Mouse (Mus musculus) hindbrain, embryonic 13.5 days (tissue): ENCODE data around the gene Mapkap1. TPM values are rescaled to one million over a fixed set of nuclear protein-coding genes. Genes with fewer than 3 reads are reported as not detected.

Experiments used
- ATAC-seq: fragments of 200-750 bp; cut with Nextera tagmentation; 2 replicates; pipeline ENCODE4 v1.8.0; 2017; ENCODE audit warnings: moderate TSS enrichment; ENCODE audit not compliant: low FRiP score
- H3K27ac ChIP-seq: fragments of 300-500 bp; sonication (generic); 2 replicates; pipeline ENCODE4 v1.5.1; 2015; ENCODE audit warnings: inconsistent platforms, mild to moderate bottlenecking, moderate library complexity
- H3K27me3 ChIP-seq: fragments of 300-500 bp; sonication (generic); 2 replicates; pipeline ENCODE4 v1.6.1; 2015; ENCODE audit warnings: mild to moderate bottlenecking, inconsistent platforms
- H3K36me3 ChIP-seq: fragments of 300-500 bp; sonication (generic); 2 replicates; pipeline ENCODE4 v1.6.1; 2015; ENCODE audit warnings: mild to moderate bottlenecking, inconsistent platforms
- H3K4me1 ChIP-seq: fragments of 300-500 bp; sonication (generic); replicated peaks from 2 replicates; pipeline ENCODE4 v1.6.1; 2015; ENCODE audit warnings: inconsistent platforms
- H3K4me2 ChIP-seq: fragments of 300-500 bp; sonication (generic); 2 replicates; pipeline ENCODE4 v1.6.1; 2015; ENCODE audit warnings: inconsistent platforms, mild to moderate bottlenecking, moderate library complexity
- H3K4me3 ChIP-seq: fragments of 300-500 bp; sonication (generic); 2 replicates; pipeline ENCODE4 v1.5.1; 2015; ENCODE audit warnings: mild to moderate bottlenecking, inconsistent platforms
- H3K9ac ChIP-seq: fragments of 300-500 bp; sonication (generic); 2 replicates; pipeline ENCODE4 v1.6.1; 2015; ENCODE audit warnings: mild to moderate bottlenecking, inconsistent platforms
- H3K9me3 ChIP-seq: fragments of 300-500 bp; sonication (generic); 2 replicates; pipeline ENCODE4 v1.6.1; 2016; ENCODE audit warnings: inconsistent platforms
- WGBS: fragments of 180-500 bp; shearing (Covaris S2); methylation state at CpG from one replicate; pipeline ENCODE4 v1.1.7; 2015; 5-methylcytosine and 5-hydroxymethylcytosine counted together
- polyA plus RNA-seq: library from polyadenylated mRNA; unstranded; fragments of >200 nt; fragmentation: Nextera tagmentation; extraction: Ambion mirVana; gene quantifications from 2 replicates; pipeline ENCODE4 v1.2.1, GENCODE M21; 2015

The Mapkap1 gene
- polyA plus RNA-seq, 1 experiment from 2014 or later, result 96.6 TPM

GRCm38 (mm10) chr2:34543581-34543980, 137.0 kb downstream of the Mapkap1 start:
- Histone ChIP-seq H3K36me3 (no peaks in the 10 kb centered on the region; the same call in 1 of the 2 replicates), H3K9ac (no peak overlapping the region), H3K27me3 (no peaks in the 10 kb centered on the region), H3K27ac (no peak overlapping the region), H3K4me3 (no peak overlapping the region), H3K4me1 (peaks cover 35% of the 10 kb centered on the region), H3K4me2 (no peak overlapping the region), H3K9me3 (no peaks in the 10 kb centered on the region)
- ATAC-seq, result no peak
- WGBS, result 72% methylated on average over 7 of the region's 7 CpGs

- Histone ChIP-seq H3K4me1 (peaks cover 31% of the 10 kb centered on the region), H3K4me3 (no peak overlapping the region), H3K4me2 (no peak overlapping the region), H3K9ac (no peak overlapping the region; the same call in 1 of the 2 replicates), H3K36me3 (no peaks in the 10 kb centered on the region; the same call in 1 of the 2 replicates), H3K9me3 (no peaks in the 10 kb centered on the region), H3K27ac (0 out of 2 replicates have a peak overlapping the region, but pooled peaks have one; percentile 4), H3K27me3 (no peaks in the 10 kb centered on the region)
- WGBS, result 62% methylated on average over 3 of the region's 3 CpGs
- no peak for ATAC-seq
Measured at GRCm38 (mm10) chr2:34544021-34544420, 137.4 kb downstream of the Mapkap1 start.

- Histone ChIP-seq H3K36me3 (no peaks in the 10 kb centered on the region; the same call in 1 of the 2 replicates), H3K9me3 (no peaks in the 10 kb centered on the region), H3K27ac (no peak overlapping the region), H3K9ac (no peak overlapping the region), H3K4me1 (peaks cover 26% of the 10 kb centered on the region), H3K4me3 (no peak overlapping the region), H3K27me3 (no peaks in the 10 kb centered on the region), H3K4me2 (no peak overlapping the region)
- WGBS, result 93% methylated on average over 13 of the region's 13 CpGs
- no peak for ATAC-seq
Measured at GRCm38 (mm10) chr2:34544646-34545395, 138.2 kb downstream of the Mapkap1 start.

- Histone ChIP-seq H3K36me3 (no peaks in the 10 kb centered on the region; the same call in 1 of the 2 replicates), H3K4me1 (peaks cover 19% of the 10 kb centered on the region), H3K27me3 (no peaks in the 10 kb centered on the region), H3K27ac (0 out of 2 replicates have a peak overlapping the region, but pooled peaks have one; percentile 8), H3K4me3 (no peak overlapping the region), H3K9me3 (no peaks in the 10 kb centered on the region), H3K9ac (no peak overlapping the region), H3K4me2 (no peak overlapping the region)
- WGBS, result 79% methylated on average over 3 of the region's 3 CpGs
- ATAC-seq, result no peak
Measured at GRCm38 (mm10) chr2:34546176-34546677, 139.7 kb downstream of the Mapkap1 start.

- WGBS, result 92% methylated on average over 4 of the region's 4 CpGs
- H3K27me3 ChIP-seq, result no peaks in the 10 kb centered on the region
- no peak overlapping the region for H3K4me3 ChIP-seq
- H3K27ac ChIP-seq, result no peak overlapping the region
- H3K4me2 ChIP-seq, result no peak overlapping the region
- peaks cover 19% of the 10 kb centered on the region for H3K4me1 ChIP-seq
- no peaks in the 10 kb centered on the region for H3K9me3 ChIP-seq
- no peak overlapping the region for H3K9ac ChIP-seq
- no peaks in the 10 kb centered on the region; the same call in 1 of the 2 replicates for H3K36me3 ChIP-seq
- ATAC-seq, result no peak
Measured at GRCm38 (mm10) chr2:34547516-34547915, 140.9 kb downstream of the Mapkap1 start.

GRCm38 (mm10) chr2:34548961-34549360, 142.4 kb downstream of the Mapkap1 start:
- H3K4me2 ChIP-seq, result no peak overlapping the region
- ATAC-seq, result no peak
- H3K27me3 ChIP-seq, result no peaks in the 10 kb centered on the region
- 90% methylated on average over 5 of the region's 5 CpGs for WGBS
- no peak overlapping the region for H3K9ac ChIP-seq
- no peaks in the 10 kb centered on the region; the same call in 1 of the 2 replicates for H3K36me3 ChIP-seq
- H3K4me3 ChIP-seq, result no peak overlapping the region
- H3K9me3 ChIP-seq, result no peaks in the 10 kb centered on the region
- peaks cover 13% of the 10 kb centered on the region for H3K4me1 ChIP-seq
- no peak overlapping the region for H3K27ac ChIP-seq

- no peak overlapping the region for H3K4me3 ChIP-seq
- H3K9me3 ChIP-seq, result no peaks in the 10 kb centered on the region
- no peak overlapping the region for H3K4me2 ChIP-seq
- 60% methylated on average over 7 of the region's 7 CpGs for WGBS
- no peaks in the 10 kb centered on the region; the same call in 1 of the 2 replicates for H3K36me3 ChIP-seq
- ATAC-seq, result no peak
- no peak overlapping the region for H3K9ac ChIP-seq
- H3K27ac ChIP-seq, result peak overlapping the region; percentile 5; the same call in 1 of the 2 replicates
- peaks cover 12% of the 10 kb centered on the region; the same call in 1 of the 2 replicates for H3K4me1 ChIP-seq
- H3K27me3 ChIP-seq, result no peaks in the 10 kb centered on the region
Measured at GRCm38 (mm10) chr2:34549469-34549868, 142.9 kb downstream of the Mapkap1 start.

- WGBS, result 74% methylated on average over 2 of the region's 2 CpGs
- Histone ChIP-seq H3K9me3 (no peaks in the 10 kb centered on the region), H3K9ac (no peak overlapping the region), H3K4me3 (no peak overlapping the region), H3K27ac (no peak overlapping the region), H3K4me1 (peaks cover 14% of the 10 kb centered on the region; the same call in 1 of the 2 replicates), H3K4me2 (no peak overlapping the region), H3K36me3 (no peaks in the 10 kb centered on the region), H3K27me3 (no peaks in the 10 kb centered on the region)
- no peak for ATAC-seq
Measured at GRCm38 (mm10) chr2:34552772-34553171, 146.2 kb downstream of the Mapkap1 start.

GRCm38 (mm10) chr2:34553580-34554231, 147.1 kb downstream of the Mapkap1 start:
- Histone ChIP-seq H3K27me3 (no peaks in the 10 kb centered on the region), H3K27ac (no peak overlapping the region), H3K9me3 (no peaks in the 10 kb centered on the region), H3K36me3 (no peaks in the 10 kb centered on the region), H3K4me1 (peaks cover 14% of the 10 kb centered on the region; the same call in 1 of the 2 replicates), H3K9ac (no peak overlapping the region), H3K4me3 (no peak overlapping the region), H3K4me2 (no peak overlapping the region)
- WGBS, result 91% methylated on average over 6 of the region's 6 CpGs
- ATAC-seq, result no peak

- no peaks in the 10 kb centered on the region for H3K36me3 ChIP-seq
- 80% methylated on average over 5 of the region's 5 CpGs for WGBS
- H3K27me3 ChIP-seq, result no peaks in the 10 kb centered on the region
- no peak overlapping the region for H3K9ac ChIP-seq
- no peaks in the 10 kb centered on the region for H3K9me3 ChIP-seq
- no peak overlapping the region for H3K4me3 ChIP-seq
- no peak for ATAC-seq
- no peak overlapping the region for H3K4me2 ChIP-seq
- H3K4me1 ChIP-seq, result peaks cover 18% of the 10 kb centered on the region
- no peak overlapping the region for H3K27ac ChIP-seq
Measured at GRCm38 (mm10) chr2:34560146-34560545, 153.6 kb downstream of the Mapkap1 start.

GRCm38 (mm10) chr2:34563089-34563694, 156.6 kb downstream of the Mapkap1 start:
- Histone ChIP-seq H3K4me3 (no peak overlapping the region), H3K4me2 (no peak overlapping the region), H3K27ac (peak overlapping the region; percentile 61), H3K36me3 (no peaks in the 10 kb centered on the region), H3K9me3 (no peaks in the 10 kb centered on the region), H3K27me3 (no peaks in the 10 kb centered on the region), H3K9ac (no peak overlapping the region), H3K4me1 (peaks cover 9% of the 10 kb centered on the region)
- no peak for ATAC-seq
- WGBS, result 77% methylated on average over 12 of the region's 12 CpGs

- Histone ChIP-seq H3K9me3 (no peaks in the 10 kb centered on the region), H3K27me3 (0 out of 2 replicates have a peak, but pooled peaks cover 3% of the 10 kb centered on the region), H3K9ac (no peak overlapping the region), H3K36me3 (no peaks in the 10 kb centered on the region), H3K4me2 (no peak overlapping the region), H3K4me3 (no peak overlapping the region), H3K27ac (no peak overlapping the region), H3K4me1 (peaks cover 9% of the 10 kb centered on the region)
- no peak for ATAC-seq
Measured at GRCm38 (mm10) chr2:34563865-34564264, 157.3 kb downstream of the Mapkap1 start.
